Comparison of ENCODE assay signal across 13 mouse cellular contexts in the genomic region with DNA sequence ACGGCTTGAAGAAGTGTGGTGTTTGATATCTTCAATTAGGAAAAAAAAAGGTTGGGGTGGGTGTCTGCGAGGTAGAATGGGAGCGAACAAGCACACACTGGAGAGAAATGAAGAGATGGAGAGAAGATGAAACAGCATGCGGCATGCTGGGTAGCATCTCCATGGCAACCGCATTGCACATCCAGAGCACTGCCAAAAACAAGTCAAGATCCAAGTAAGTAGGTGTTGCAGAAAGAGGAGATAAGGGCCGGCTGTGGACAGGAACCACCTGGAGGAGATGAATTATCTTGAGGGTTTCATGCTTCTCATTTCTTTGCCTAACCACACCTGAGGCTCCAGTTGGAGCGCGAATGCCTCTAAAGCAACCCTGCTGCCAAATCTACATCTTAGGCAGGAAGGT.
DNase-seq lines count a peak whose midpoint lies in the region; ATAC-seq lines count a peak whose summit lies in the region.
"Had no signal": no experiment of that assay in that cellular context is flagged by ENCODE, and none has a peak within 500 bp of the region (broad histone marks: within the 10 kb centered on the region; RNA-seq: fewer than 3 reads in every experiment).

No protein-coding gene starts in this region.

- H3K4me3 ChIP-seq in forebrain, embryonic 16.5 days (replicated peaks; ENCODE audit: low read length) = no peak overlapping the region
- no peak overlapping the region for H3K4me3 ChIP-seq in neural tube, embryonic 14.5 days (ENCODE audit: low read depth, low read length)
- H3K4me3 ChIP-seq: heart, embryonic 10.5 days; liver, embryonic 13.5 days; stomach, embryonic 15.5 days had no signal

- H3K36me3 ChIP-seq in forebrain, embryonic 16.5 days (ENCODE audit: control insufficient read depth, insufficient read depth) = no peaks in the 10 kb centered on the region
- H3K36me3 ChIP-seq in neural tube, embryonic 14.5 days (ENCODE audit: control insufficient read depth, insufficient read depth, low read length) = no peaks in the 10 kb centered on the region
- H3K36me3 ChIP-seq: heart, embryonic 10.5 days; liver, embryonic 13.5 days; stomach, embryonic 15.5 days had no signal

- intact Hi-C loops in heart, postnatal 36 days (cut with DNase I) = no loop called here

- peak; percentile 2 to 4 for DNase-seq in heart, adult 18-20 months
- DNase-seq in heart, postnatal 36 days = no peak
- DNase-seq in left cerebral cortex, adult 11 months (ENCODE audit: low spot score) = peak; percentile 66
- DNase-seq in adipocyte (ENCODE audit: low spot score) = no peak
- DNase-seq in liver = no peak
- no peak for DNase-seq in thymus, postnatal 10 days (ENCODE audit: low spot score in 2 of 2)
- DNase-seq: adrenal gland, adult 2 months; kidney, adult 2 months; liver, embryonic 13.5 days had no signal

- peak; percentile 77; the same call in 1 of the 2 replicates for ATAC-seq in forebrain, embryonic 16.5 days
- ATAC-seq in neural tube, embryonic 14.5 days (ENCODE audit: low read depth) = peak; percentile 84

- WGBS in forebrain, embryonic 16.5 days = 38% methylated on average over 8 of the region's 8 CpGs
- 45% methylated on average over 8 of the region's 8 CpGs for WGBS in neural tube, embryonic 14.5 days

- H3K9me3 ChIP-seq in forebrain, embryonic 16.5 days (ENCODE audit: control insufficient read depth, low read length) = no peaks in the 10 kb centered on the region
- no peaks in the 10 kb centered on the region for H3K9me3 ChIP-seq in neural tube, embryonic 14.5 days (ENCODE audit: control insufficient read depth, low read length)
- H3K9me3 ChIP-seq: heart, embryonic 10.5 days; stomach, embryonic 15.5 days had no signal

- no peaks in the 10 kb centered on the region for H3K27me3 ChIP-seq in forebrain, embryonic 16.5 days (replicated peaks; ENCODE audit: control insufficient read depth, insufficient read depth, low read length)
- no peaks in the 10 kb centered on the region for H3K27me3 ChIP-seq in neural tube, embryonic 14.5 days (ENCODE audit: control insufficient read depth, insufficient read depth, low read length)
- H3K27me3 ChIP-seq: liver, embryonic 13.5 days; stomach, embryonic 15.5 days had no signal

- H3K4me2 ChIP-seq in forebrain, embryonic 16.5 days (ENCODE audit: low read length) = 0 out of 2 replicates have a peak overlapping the region, but pooled peaks have one; percentile 2
- no peak overlapping the region for H3K4me2 ChIP-seq in neural tube, embryonic 14.5 days (ENCODE audit: low read depth, low read length)
- H3K4me2 ChIP-seq: liver, embryonic 13.5 days; stomach, embryonic 15.5 days had no signal

- H3K27ac ChIP-seq in forebrain, embryonic 16.5 days (ENCODE audit: low read length) = peak overlapping the region; percentile 51
- H3K27ac ChIP-seq in neural tube, embryonic 14.5 days (ENCODE audit: low read depth, low read length) = peak overlapping the region; percentile 58; the same call in 1 of the 2 replicates
- H3K27ac ChIP-seq: heart, embryonic 10.5 days; liver, embryonic 13.5 days; stomach, embryonic 15.5 days had no signal

- peaks cover 33% of the 10 kb centered on the region for H3K4me1 ChIP-seq in forebrain, embryonic 16.5 days (replicated peaks; ENCODE audit: control insufficient read depth, insufficient read depth, low read length)
- H3K4me1 ChIP-seq in neural tube, embryonic 14.5 days (ENCODE audit: control insufficient read depth, insufficient read depth, low read length) = peaks cover 9% of the 10 kb centered on the region
- H3K4me1 ChIP-seq: heart, embryonic 10.5 days; liver, embryonic 13.5 days; stomach, embryonic 15.5 days had no signal

- H3K9ac ChIP-seq in forebrain, embryonic 16.5 days (replicated peaks; ENCODE audit: low read depth, low read length) = no peak overlapping the region
- no peak overlapping the region for H3K9ac ChIP-seq in neural tube, embryonic 14.5 days (replicated peaks; ENCODE audit: low read depth, low read length)
- H3K9ac ChIP-seq: liver, embryonic 13.5 days; stomach, embryonic 15.5 days had no signal

Comparison
In these comparisons a context has a peak if more than half of its experiments do, and no peak if none do; other contexts are left out.
1. DNase-seq: peak in heart, adult 18-20 months (2 of 2) and left cerebral cortex, adult 11 months (single experiment); none in heart, postnatal 36 days (0 of 2), adipocyte (single experiment), liver (single experiment) and thymus, postnatal 10 days (0 of 2).